Mouse (Mus musculus): ENCODE data around the gene Ttk. TPM values are rescaled to one million over a fixed set of nuclear protein-coding genes. Genes with fewer than 3 reads are reported as not detected.

The Ttk gene
- polyA plus RNA-seq (2014; fragmentation: Illumina TruSeq; extraction: RNeasy Lipid Tissue Mini Kit (QIAGEN cat#74804); ENCODE audit: low read depth, low replicate concordance): 12.9 TPM

GRCm38 (mm10) chr9:83833811-83834747 lies at the start of gene Ttk:
Ttk (plus strand) TSS chr9:83834689.

GRCm38 (mm10) chr9:83805977-83806815 lies 28.3 kb upstream of the Ttk start, which contains the start of gene Elovl4:
Elovl4 (minus strand) TSS chr9:83806277.

Other genes starting within 250 kb of the Ttk start
- gene Elovl4, start 28.4 kb upstream of the Ttk start, polyA plus RNA-seq (2014; fragmentation: Illumina TruSeq; extraction: RNeasy Lipid Tissue Mini Kit (QIAGEN cat#74804); ENCODE audit: low read depth, low replicate concordance): 1.3 TPM
- gene Bckdhb, start 90.5 kb downstream of the Ttk start, polyA plus RNA-seq (2014; fragmentation: Illumina TruSeq; extraction: RNeasy Lipid Tissue Mini Kit (QIAGEN cat#74804); ENCODE audit: low read depth, low replicate concordance): 52.6 TPM

Data from sigmoid colon, adult 10 weeks (tissue).